Mouse (Mus musculus) neural tube, embryonic 11.5 days (tissue): Measurements from ENCODE around the gene Trpv2. TPM values are rescaled to one million over a fixed set of nuclear protein-coding genes. Genes with fewer than 3 reads are reported as not detected.

Experiments
- ATAC-seq: fragments of 200-750 bp; cut with Nextera tagmentation; 2 replicates; pipeline ENCODE4 v1.8.0; 2017; ENCODE audit warnings: moderate number of reproducible peaks, mild to moderate bottlenecking, moderate TSS enrichment, moderate library complexity; ENCODE audit not compliant: insufficient read depth, low FRiP score, low TSS enrichment
- DNase-seq: peaks from one replicate; pipeline ENCODE4 v3.0.0-alpha.2; 2015; ENCODE audit warnings: low spot score
- H3K27ac ChIP-seq: fragments of 300-500 bp; sonication (generic); 2 replicates; pipeline ENCODE4 v1.5.1; 2014; ENCODE audit warnings: low read depth, mild to moderate bottlenecking, low read length
- H3K27me3 ChIP-seq: fragments of 300-500 bp; sonication (generic); 2 replicates; pipeline ENCODE4 v1.6.1; 2014; ENCODE audit warnings: mild to moderate bottlenecking, low read length, mixed read lengths; ENCODE audit not compliant: control insufficient read depth, insufficient read depth
- H3K36me3 ChIP-seq: fragments of 300-500 bp; sonication (generic); 2 replicates; pipeline ENCODE4 v1.6.1; 2014; ENCODE audit warnings: mild to moderate bottlenecking, low read length, moderate library complexity, mixed read lengths; ENCODE audit not compliant: control insufficient read depth, insufficient read depth
- H3K4me1 ChIP-seq: fragments of 300-500 bp; sonication (generic); 2 replicates; pipeline ENCODE4 v1.6.1; 2014; ENCODE audit warnings: low read length, mixed read lengths; ENCODE audit not compliant: control insufficient read depth, insufficient read depth
- H3K4me2 ChIP-seq: fragments of 300-500 bp; sonication (generic); 2 replicates; pipeline ENCODE4 v1.6.1; 2014; ENCODE audit warnings: low read depth, mild to moderate bottlenecking, moderate library complexity
- H3K4me3 ChIP-seq: fragments of 300-500 bp; sonication (generic); 2 replicates; pipeline ENCODE4 v1.5.1; 2014; ENCODE audit warnings: low read depth, low read length
- H3K9ac ChIP-seq: fragments of 300-500 bp; sonication (generic); 2 replicates; pipeline ENCODE4 v1.6.1; 2014; ENCODE audit warnings: mild to moderate bottlenecking, low read length
- H3K9me3 ChIP-seq: fragments of 300-500 bp; sonication (generic); 2 replicates; pipeline ENCODE4 v1.6.1; 2016; ENCODE audit warnings: low read length; ENCODE audit not compliant: control insufficient read depth
- WGBS: fragments of 180-500 bp; shearing (Covaris S2); extraction: QIAGEN DNeasy Blood & Tissue Kit; methylation state at CpG from one replicate; pipeline ENCODE4 v1.1.7; 2014; 5-methylcytosine and 5-hydroxymethylcytosine counted together
- polyA plus RNA-seq: library from polyadenylated mRNA; unstranded; fragments of >200 nt; fragmentation: Nextera tagmentation; extraction: Ambion mirVana; gene quantifications from 2 replicates; pipeline ENCODE4 v1.2.1, GENCODE M21; 2014

Gene Trpv2
- polyA plus RNA-seq, 1 experiment from 2014 or later = 11.7 TPM

- Histone ChIP-seq H3K4me1 (no peaks in the 10 kb centered on the region), H3K4me3 (no peak overlapping the region), H3K9ac (no peak overlapping the region), H3K27me3 (no peaks in the 10 kb centered on the region), H3K27ac (no peak overlapping the region), H3K4me2 (no peak overlapping the region), H3K36me3 (no peaks in the 10 kb centered on the region), H3K9me3 (no peaks in the 10 kb centered on the region)
- ATAC-seq = no peak
- DNase-seq = no peak
- 89% methylated on average over 2 of the region's 2 CpGs for WGBS
These were observed 16.7 kb downstream of the Trpv2 start for GRCm38 (mm10) chr11:62591026-62591425.

GRCm38 (mm10) chr11:62591904-62592575, 17.8 kb downstream of the Trpv2 start:
- H3K9ac ChIP-seq = no peak overlapping the region
- H3K4me3 ChIP-seq = no peak overlapping the region
- no peak overlapping the region for H3K27ac ChIP-seq
- ATAC-seq (no peak), DNase-seq (no peak)
- no peak overlapping the region for H3K4me2 ChIP-seq
- H3K36me3 ChIP-seq = no peaks in the 10 kb centered on the region
- 83% methylated on average over 8 of the region's 8 CpGs for WGBS
- H3K27me3 ChIP-seq = no peaks in the 10 kb centered on the region
- no peaks in the 10 kb centered on the region for H3K4me1 ChIP-seq
- no peaks in the 10 kb centered on the region for H3K9me3 ChIP-seq

- ATAC-seq (no peak), DNase-seq (no peak)
- H3K4me2 ChIP-seq = no peak overlapping the region
- H3K27me3 ChIP-seq = no peaks in the 10 kb centered on the region
- no peaks in the 10 kb centered on the region for H3K36me3 ChIP-seq
- 90% methylated on average over 4 of the region's 4 CpGs for WGBS
- peaks cover 4% of the 10 kb centered on the region; the same call in 1 of the 2 replicates for H3K4me1 ChIP-seq
- no peak overlapping the region for H3K9ac ChIP-seq
- no peak overlapping the region for H3K27ac ChIP-seq
- H3K9me3 ChIP-seq = no peaks in the 10 kb centered on the region
- no peak overlapping the region for H3K4me3 ChIP-seq
These were observed 24.3 kb downstream of the Trpv2 start for GRCm38 (mm10) chr11:62598571-62598970.

- Histone ChIP-seq H3K27me3 (no peaks in the 10 kb centered on the region), H3K4me2 (peak overlapping the region; percentile 38), H3K27ac (peak overlapping the region; percentile 81), H3K9me3 (no peaks in the 10 kb centered on the region), H3K4me1 (peaks cover 22% of the 10 kb centered on the region), H3K36me3 (peaks cover 11% of the 10 kb centered on the region), H3K9ac (peak overlapping the region; percentile 96), H3K4me3 (peak overlapping the region; percentile 84)
- WGBS = 11% methylated on average over 17 of the region's 17 CpGs
- no peak; the same call in none of the 2 replicates for ATAC-seq
- no peak for DNase-seq
These were observed 27.7 kb downstream of the Trpv2 start for GRCm38 (mm10) chr11:62601732-62602618.

GRCm38 (mm10) chr11:62602619-62603311, 28.5 kb downstream of the Trpv2 start:
- ATAC-seq = peak; percentile 92
- under 1% methylated on average over 58 of the region's 58 CpGs for WGBS
- H3K36me3 ChIP-seq = peaks cover 11% of the 10 kb centered on the region
- peak overlapping the region; percentile 96 for H3K9ac ChIP-seq
- no peaks in the 10 kb centered on the region for H3K9me3 ChIP-seq
- H3K4me3 ChIP-seq = peak overlapping the region; percentile 84
- peak overlapping the region; percentile 81 for H3K27ac ChIP-seq
- peak overlapping the region; percentile 74 for H3K4me2 ChIP-seq
- no peaks in the 10 kb centered on the region for H3K27me3 ChIP-seq
- H3K4me1 ChIP-seq = peaks cover 22% of the 10 kb centered on the region
- peak; percentile 99 for DNase-seq

- H3K27ac ChIP-seq = peak overlapping the region; percentile 81
- H3K27me3 ChIP-seq = no peaks in the 10 kb centered on the region
- peaks cover 11% of the 10 kb centered on the region for H3K36me3 ChIP-seq
- peaks cover 22% of the 10 kb centered on the region for H3K4me1 ChIP-seq
- no peaks in the 10 kb centered on the region for H3K9me3 ChIP-seq
- WGBS = 0% methylated on average over 13 of the region's 13 CpGs
- H3K4me2 ChIP-seq = peak overlapping the region; percentile 74
- H3K4me3 ChIP-seq = peak overlapping the region; percentile 84
- no peak for ATAC-seq
- peak; percentile 26 for DNase-seq
- H3K9ac ChIP-seq = peak overlapping the region; percentile 96
These were observed 29.2 kb downstream of the Trpv2 start for GRCm38 (mm10) chr11:62603312-62604056.

- H3K27ac ChIP-seq = no peak overlapping the region
- DNase-seq = no peak
These were observed 29.9 kb downstream of the Trpv2 start for GRCm38 (mm10) chr11:62604123-62604706.

More at GRCm38 (mm10) chr11:62604123-62604706, 29.9 kb downstream of the Trpv2 start:
- no peak for ATAC-seq
- Histone ChIP-seq H3K4me3 (peak overlapping the region; percentile 84), H3K4me1 (peaks cover 22% of the 10 kb centered on the region), H3K9me3 (no peaks in the 10 kb centered on the region), H3K27me3 (no peaks in the 10 kb centered on the region), H3K9ac (peak overlapping the region; percentile 96), H3K36me3 (peaks cover 14% of the 10 kb centered on the region), H3K4me2 (peak overlapping the region; percentile 74)
- WGBS = 19% methylated on average over 5 of the region's 5 CpGs
